Mouse (Mus musculus): ENCODE results near the gene Dnah11. TPM values are rescaled to one million over a fixed set of nuclear protein-coding genes. Genes with fewer than 3 reads are reported as not detected.
A peak's percentile ranks its signal among the peaks of the same experiment; 100 is the strongest.

The Dnah11 gene
- polyA plus RNA-seq, 1 experiment: 1.2 TPM

DNA sequence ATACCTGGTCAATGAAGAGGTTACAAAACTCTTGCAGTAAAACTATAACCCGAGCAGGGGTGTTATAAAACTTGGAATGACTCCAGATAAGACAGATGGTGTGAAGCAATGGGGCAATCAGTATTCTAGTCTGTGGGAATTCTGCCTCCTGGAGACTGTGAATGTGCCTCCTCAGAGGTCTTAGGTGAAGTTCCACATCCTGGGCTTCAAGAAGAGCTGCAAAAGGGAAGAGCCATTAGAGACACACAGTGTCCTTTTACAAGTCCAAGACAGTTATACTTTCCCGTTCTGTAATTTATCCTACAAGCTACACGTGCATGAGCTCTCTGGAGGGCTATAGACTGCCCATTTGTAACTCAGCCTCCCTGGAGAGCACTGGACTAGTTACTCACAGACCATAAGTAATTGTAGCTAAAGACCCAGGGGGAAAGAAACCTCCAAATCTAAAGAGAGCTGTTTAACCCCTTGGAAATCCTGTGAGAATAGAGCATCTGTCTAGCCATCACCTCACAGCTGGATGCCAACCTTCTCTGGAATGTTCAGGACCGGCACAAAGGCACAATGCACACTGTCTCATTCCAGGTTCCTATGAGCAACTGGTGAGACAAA is 11.9 kb downstream of the Dnah11 start:
- Histone ChIP-seq H3K4me1 (ENCODE audit: control insufficient read depth, insufficient read depth, low read length) (peaks cover 3% of the 10 kb centered on the region; the same call in 1 of the 2 replicates), H3K4me3 (ENCODE audit: insufficient read depth, low read depth, low read length) (no peak overlapping the region), H3K36me3 (ENCODE audit: control insufficient read depth, insufficient read depth, low read length) (no peaks in the 10 kb centered on the region), H3K27me3 (replicated peaks; ENCODE audit: control insufficient read depth, insufficient read depth, low read length) (no peaks in the 10 kb centered on the region), H3K27ac (ENCODE audit: insufficient read depth, low read depth, low read length) (no peak overlapping the region)
- TF ChIP-seq POLR2A (IDR thresholded peaks at IDR 0.05; ENCODE audit: low read depth, low read length): no peak
- no peak for TF ChIP-seq CTCF (conservative IDR thresholded peaks at IDR 0.05; ENCODE audit: insufficient read depth, insufficient read length, low read depth, low read length)
- peak; percentile 24 for DNase-seq
- WGBS: 35% methylated on average over 4 of the region's 4 CpGs

DNA sequence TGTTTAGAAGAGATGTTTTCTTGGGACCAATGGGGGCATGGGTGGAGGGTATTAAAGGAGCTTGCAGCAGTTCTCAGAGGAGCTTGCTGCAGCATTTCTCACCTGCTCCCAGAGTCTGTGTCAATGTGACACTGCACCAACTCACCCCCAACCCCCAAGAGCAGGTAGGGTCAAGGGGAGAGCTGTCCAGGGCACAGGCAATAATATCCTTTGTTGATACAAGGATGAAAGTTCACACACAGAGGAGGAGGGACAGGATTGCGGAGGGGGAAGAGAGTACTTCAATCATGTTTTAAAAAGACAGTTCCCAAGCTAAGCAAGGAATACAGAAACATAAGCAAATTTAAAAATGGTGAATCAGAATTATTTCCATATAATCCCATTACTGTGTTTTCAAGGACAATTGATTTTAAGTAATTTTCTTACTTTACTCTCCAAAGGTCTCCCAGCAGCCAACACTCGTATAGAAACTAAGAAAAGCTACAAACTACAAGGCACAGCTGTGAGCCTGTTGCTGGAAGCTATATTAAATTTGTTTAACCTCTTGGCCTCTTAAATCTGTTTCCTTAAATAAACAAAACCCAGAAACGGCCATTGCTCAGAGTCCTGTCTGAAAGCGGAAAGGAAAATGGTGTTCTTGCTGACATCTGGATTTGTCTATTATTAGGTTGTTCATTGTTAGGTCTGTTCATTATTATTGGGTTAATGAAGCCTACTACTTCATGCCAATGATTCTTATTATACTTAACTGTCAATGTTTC is 12.5 kb downstream of the Dnah11 start:
- Histone ChIP-seq H3K36me3 (ENCODE audit: control insufficient read depth, insufficient read depth, low read length) (no peaks in the 10 kb centered on the region), H3K27me3 (replicated peaks; ENCODE audit: control insufficient read depth, insufficient read depth, low read length) (no peaks in the 10 kb centered on the region), H3K4me1 (ENCODE audit: control insufficient read depth, insufficient read depth, low read length) (peaks cover 3% of the 10 kb centered on the region; the same call in 1 of the 2 replicates), H3K27ac (ENCODE audit: insufficient read depth, low read depth, low read length) (no peak overlapping the region), H3K4me3 (ENCODE audit: insufficient read depth, low read depth, low read length) (no peak overlapping the region)
- WGBS: 26% methylated on average over 4 of the region's 4 CpGs
- TF ChIP-seq POLR2A (IDR thresholded peaks at IDR 0.05; ENCODE audit: low read depth, low read length): no peak
- no peak for DNase-seq

DNA sequence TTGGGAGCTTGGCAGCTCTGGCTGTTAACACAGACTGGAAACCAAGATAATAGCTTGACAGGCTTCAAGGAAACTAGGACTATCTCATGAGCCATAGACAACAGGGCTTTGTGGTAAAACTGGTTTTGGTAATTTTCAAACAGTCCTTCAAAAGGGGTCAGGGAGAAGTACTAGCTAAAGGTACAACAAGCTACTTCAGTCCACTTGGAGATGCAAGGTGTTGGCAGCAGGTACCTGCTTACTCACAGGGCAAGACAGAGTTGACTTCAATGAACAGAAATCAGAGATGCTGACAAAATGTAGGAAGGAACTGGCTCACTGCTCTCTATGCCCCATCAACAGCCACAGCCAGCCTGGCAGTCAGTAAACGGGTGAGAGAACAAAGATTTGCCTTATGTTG is 14.1 kb downstream of the Dnah11 start:
- 82% methylated on average over 1 of the region's 1 CpGs for WGBS

DNA sequence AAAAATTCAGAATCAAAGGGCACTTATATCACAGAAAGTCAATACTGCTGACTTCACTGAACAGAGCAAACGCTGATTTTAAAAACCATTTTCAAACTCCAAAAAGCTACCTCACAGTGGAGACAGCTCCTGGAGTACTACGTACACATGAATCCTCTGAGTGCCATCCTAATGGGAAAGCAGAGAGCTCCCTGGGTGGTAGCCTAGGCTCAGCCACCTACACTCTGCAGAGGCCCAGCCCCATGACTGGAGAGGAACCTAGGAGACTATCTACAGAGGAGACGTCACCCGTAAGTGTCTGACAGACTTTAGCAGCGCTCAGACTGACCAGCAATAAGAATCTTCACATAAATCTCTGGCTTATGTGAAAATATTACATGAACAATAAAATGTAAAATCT is 21.1 kb downstream of the Dnah11 start:
- no peak for DNase-seq
- WGBS: 95% methylated on average over 5 of the region's 5 CpGs
- Histone ChIP-seq H3K27ac (ENCODE audit: insufficient read depth, low read depth, low read length) (no peak overlapping the region), H3K4me1 (ENCODE audit: control insufficient read depth, insufficient read depth, low read length) (no peaks in the 10 kb centered on the region), H3K4me3 (ENCODE audit: insufficient read depth, low read depth, low read length) (no peak overlapping the region), H3K36me3 (ENCODE audit: control insufficient read depth, insufficient read depth, low read length) (no peaks in the 10 kb centered on the region), H3K27me3 (replicated peaks; ENCODE audit: control insufficient read depth, insufficient read depth, low read length) (no peaks in the 10 kb centered on the region)
- TF ChIP-seq CTCF (conservative IDR thresholded peaks at IDR 0.05; ENCODE audit: insufficient read depth, insufficient read length, low read depth, low read length) (no peak), POLR2A (IDR thresholded peaks at IDR 0.05; ENCODE audit: low read depth, low read length) (no peak)

More for the DNA sequence above, 14.1 kb downstream of the Dnah11 start:
- Histone ChIP-seq H3K27ac (ENCODE audit: insufficient read depth, low read depth, low read length) (no peak overlapping the region), H3K36me3 (ENCODE audit: control insufficient read depth, insufficient read depth, low read length) (no peaks in the 10 kb centered on the region), H3K4me3 (ENCODE audit: insufficient read depth, low read depth, low read length) (no peak overlapping the region), H3K27me3 (replicated peaks; ENCODE audit: control insufficient read depth, insufficient read depth, low read length) (no peaks in the 10 kb centered on the region), H3K4me1 (ENCODE audit: control insufficient read depth, insufficient read depth, low read length) (peaks cover 3% of the 10 kb centered on the region; the same call in 1 of the 2 replicates)
- no peak for DNase-seq
- TF ChIP-seq CTCF (conservative IDR thresholded peaks at IDR 0.05; ENCODE audit: insufficient read depth, insufficient read length, low read depth, low read length): no peak
- no peak for TF ChIP-seq POLR2A (IDR thresholded peaks at IDR 0.05; ENCODE audit: low read depth, low read length)

DNA sequence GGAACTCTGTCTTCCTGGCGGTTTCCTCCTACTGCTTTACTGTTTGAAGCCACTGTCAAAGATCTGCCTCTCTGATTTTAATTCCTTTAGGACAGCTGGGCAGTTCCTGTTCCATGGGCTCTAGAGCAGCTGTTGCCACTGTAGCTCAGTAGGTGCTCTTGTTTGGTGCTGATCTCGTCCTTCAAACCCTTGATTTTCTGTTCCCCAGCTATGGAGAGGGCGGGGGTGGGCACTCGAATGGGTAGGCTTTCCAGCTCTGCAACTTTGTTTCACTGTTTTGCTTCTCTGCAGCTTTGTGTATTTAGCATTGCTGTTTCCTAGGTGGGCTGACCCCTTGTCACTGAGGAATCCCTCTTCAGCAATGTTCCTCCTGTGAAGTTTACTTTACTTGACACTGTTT is 34.1 kb downstream of the Dnah11 start:
- Histone ChIP-seq H3K4me1 (ENCODE audit: control insufficient read depth, insufficient read depth, low read length) (no peaks in the 10 kb centered on the region), H3K27me3 (replicated peaks; ENCODE audit: control insufficient read depth, insufficient read depth, low read length) (no peaks in the 10 kb centered on the region; the same call in 1 of the 2 replicates), H3K4me3 (ENCODE audit: insufficient read depth, low read depth, low read length) (no peak overlapping the region), H3K27ac (ENCODE audit: insufficient read depth, low read depth, low read length) (no peak overlapping the region), H3K36me3 (ENCODE audit: control insufficient read depth, insufficient read depth, low read length) (no peaks in the 10 kb centered on the region)
- TF ChIP-seq POLR2A (IDR thresholded peaks at IDR 0.05; ENCODE audit: low read depth, low read length) (no peak), CTCF (conservative IDR thresholded peaks at IDR 0.05; ENCODE audit: insufficient read depth, insufficient read length, low read depth, low read length) (no peak)
- WGBS: 50% methylated on average over 4 of the region's 4 CpGs
- no peak for DNase-seq

DNA sequence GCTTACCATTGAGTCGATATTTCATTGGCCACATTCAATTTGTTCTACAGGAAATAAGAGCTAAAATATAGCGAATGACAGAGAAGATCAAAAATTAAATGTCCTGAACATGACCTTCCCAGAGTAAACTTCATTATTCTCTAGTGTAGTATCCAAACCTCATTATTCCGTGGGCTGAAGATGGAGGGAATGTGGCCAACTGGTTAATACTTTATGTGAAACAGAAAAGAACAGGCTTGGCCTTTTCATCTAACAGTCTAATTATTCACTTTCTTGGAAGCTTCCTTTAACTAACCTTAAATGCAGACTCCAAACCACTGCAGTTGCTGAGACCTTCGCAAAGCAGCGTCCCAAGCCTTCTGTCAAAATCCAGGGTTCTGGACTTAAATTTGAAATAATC is 41.9 kb downstream of the Dnah11 start:
- H3K36me3 ChIP-seq (ENCODE audit: control insufficient read depth, insufficient read depth, low read length): no peaks in the 10 kb centered on the region
- 64% methylated on average over 5 of the region's 5 CpGs for WGBS
- H3K4me1 ChIP-seq (ENCODE audit: control insufficient read depth, insufficient read depth, low read length): no peaks in the 10 kb centered on the region
- no peaks in the 10 kb centered on the region; the same call in 1 of the 2 replicates for H3K27me3 ChIP-seq (replicated peaks; ENCODE audit: control insufficient read depth, insufficient read depth, low read length)
- no peak overlapping the region for H3K4me3 ChIP-seq (ENCODE audit: insufficient read depth, low read depth, low read length)
- DNase-seq: peak; percentile 61
- TF ChIP-seq CTCF (conservative IDR thresholded peaks at IDR 0.05; ENCODE audit: insufficient read depth, insufficient read length, low read depth, low read length) (no peak), POLR2A (IDR thresholded peaks at IDR 0.05; ENCODE audit: low read depth, low read length) (no peak)
- no peak overlapping the region for H3K27ac ChIP-seq (ENCODE audit: insufficient read depth, low read depth, low read length)

DNA sequence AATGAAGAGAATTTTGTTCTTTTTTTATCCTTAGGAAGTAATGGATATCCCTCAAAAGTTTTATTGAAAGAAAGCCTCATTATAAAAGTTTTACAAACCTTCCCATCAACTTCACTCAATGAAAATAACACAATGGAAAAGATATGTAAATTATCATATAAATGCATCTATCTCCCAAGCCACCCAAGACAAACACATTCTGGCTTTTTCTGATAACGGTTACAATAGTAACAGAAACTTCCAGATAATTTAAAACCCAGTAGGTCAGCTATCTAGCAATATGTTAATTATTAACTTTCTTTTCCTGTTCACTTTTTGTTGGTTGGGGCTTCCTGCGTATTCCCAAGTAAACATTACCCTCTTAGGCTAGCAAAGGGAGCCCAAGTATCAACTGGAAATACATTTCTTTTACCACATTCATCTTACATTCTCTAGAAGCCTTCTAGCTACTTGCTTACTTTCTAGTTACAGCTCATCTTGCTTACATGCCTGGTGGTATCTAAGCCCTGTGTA is 51.3 kb downstream of the Dnah11 start:
- 49% methylated on average over 2 of the region's 2 CpGs for WGBS
- Histone ChIP-seq H3K27me3 (replicated peaks; ENCODE audit: control insufficient read depth, insufficient read depth, low read length) (no peaks in the 10 kb centered on the region), H3K4me1 (ENCODE audit: control insufficient read depth, insufficient read depth, low read length) (no peaks in the 10 kb centered on the region), H3K4me3 (ENCODE audit: insufficient read depth, low read depth, low read length) (no peak overlapping the region), H3K36me3 (ENCODE audit: control insufficient read depth, insufficient read depth, low read length) (no peaks in the 10 kb centered on the region), H3K27ac (ENCODE audit: insufficient read depth, low read depth, low read length) (no peak overlapping the region)
- DNase-seq: no peak
- TF ChIP-seq POLR2A (IDR thresholded peaks at IDR 0.05; ENCODE audit: low read depth, low read length) (no peak), CTCF (conservative IDR thresholded peaks at IDR 0.05; ENCODE audit: insufficient read depth, insufficient read length, low read depth, low read length) (no peak)
